Mouse (Mus musculus) embryonic fibroblast, embryonic 13.5 days (primary cell): ENCODE measurements around the gene Apol7c.

ENCODE experiments used
- CTCF ChIP-seq: IDR thresholded peaks from 2 replicates; pipeline ENCODE4 v1.5.1; 2011; ENCODE audit warnings: mild to moderate bottlenecking, control low read depth, low read length, moderate library complexity, borderline replicate concordance; ENCODE audit not compliant: insufficient read depth
- POLR2A ChIP-seq: IDR thresholded peaks from 2 replicates; pipeline ENCODE4 v1.6.1; 2011; ENCODE audit warnings: low read depth, mild to moderate bottlenecking, control low read depth, low read length, moderate library complexity

GRCm38 (mm10) chr15:77579311-77579710 lies 46.2 kb upstream of the Apol7c start:
- TF ChIP-seq POLR2A, result no peak
- TF ChIP-seq CTCF, result no peak
